Mouse (Mus musculus): ENCODE results near the gene Olfr545. TPM values are rescaled to one million over a fixed set of nuclear protein-coding genes. Genes with fewer than 3 reads are reported as not detected.

Olfr545 gene
- polyA plus RNA-seq (2014; fragmentation: Illumina TruSeq; extraction: RNeasy Lipid Tissue Mini Kit (QIAGEN cat#74804); ENCODE audit: low read depth, low replicate concordance) = not detected

DNA sequence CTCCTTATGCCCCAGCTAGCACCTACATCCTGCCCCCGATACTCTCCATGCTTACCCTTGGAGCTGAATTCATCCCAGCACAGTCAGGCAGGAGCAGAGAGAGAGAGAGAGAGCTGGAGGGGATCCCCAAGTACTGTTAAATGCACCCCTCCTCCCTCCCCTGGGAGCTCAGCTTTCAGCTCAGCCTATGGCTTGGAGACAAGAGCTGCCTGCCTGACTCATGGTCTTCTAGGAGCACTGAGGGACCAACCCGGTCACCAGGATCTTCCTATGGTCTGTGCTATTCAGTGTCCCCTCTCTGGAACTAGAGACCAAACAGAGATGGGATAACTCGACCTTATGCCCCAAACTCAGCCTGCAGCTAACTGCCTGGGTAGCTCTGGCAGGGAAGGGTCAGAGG, at the start of gene Olfr545:
Gene Olfr545 (minus strand): TSS at position 101 of the 400 bp plus-strand sequence.

DNA sequence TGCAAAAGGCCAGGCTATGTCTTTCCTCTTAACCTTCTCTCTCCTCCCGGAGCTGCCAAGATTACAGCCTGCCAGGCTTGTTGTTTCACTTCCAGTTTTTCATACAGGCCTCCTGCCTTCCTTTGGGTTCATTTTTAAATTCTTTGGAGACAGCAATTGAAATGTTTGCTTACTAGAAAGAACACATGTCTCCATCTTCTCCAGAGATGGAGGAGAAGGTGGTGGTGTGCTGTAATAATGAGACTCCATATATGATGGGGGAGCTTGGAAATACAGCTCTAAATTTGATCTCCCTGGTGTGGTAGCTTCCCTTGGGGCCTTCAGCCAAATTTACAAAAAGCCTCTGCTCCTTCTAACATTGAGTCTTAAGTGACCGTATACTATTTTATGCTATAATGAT, 41.2 kb upstream of the Olfr545 start, which contains the start of gene Olfr548-ps1:
Gene Olfr548-ps1 (plus strand): TSS at position 301 of the 400 bp plus-strand sequence.

DNA sequence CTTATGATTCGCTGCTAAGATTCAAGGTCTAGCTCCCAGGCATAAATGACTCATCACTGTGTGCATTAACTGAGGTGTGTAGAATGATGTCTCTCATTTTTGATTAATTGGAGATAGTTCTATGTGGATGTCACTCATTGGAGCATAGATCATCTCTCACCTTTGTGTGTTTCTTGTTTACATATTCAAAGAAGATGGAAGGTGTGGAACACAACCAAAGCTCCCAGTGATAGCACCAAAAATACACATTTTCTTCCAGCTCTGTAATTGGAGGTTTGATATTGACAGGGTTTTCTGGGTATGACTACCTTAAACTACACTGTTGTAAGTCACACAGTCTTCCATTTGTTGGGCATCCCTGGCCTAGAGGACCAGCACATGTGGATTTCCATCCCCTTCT, 35.1 kb upstream of the Olfr545 start, which contains the start of gene Olfr547:
Gene Olfr547 (plus strand): TSS at position 301 of the 400 bp plus-strand sequence.

DNA sequence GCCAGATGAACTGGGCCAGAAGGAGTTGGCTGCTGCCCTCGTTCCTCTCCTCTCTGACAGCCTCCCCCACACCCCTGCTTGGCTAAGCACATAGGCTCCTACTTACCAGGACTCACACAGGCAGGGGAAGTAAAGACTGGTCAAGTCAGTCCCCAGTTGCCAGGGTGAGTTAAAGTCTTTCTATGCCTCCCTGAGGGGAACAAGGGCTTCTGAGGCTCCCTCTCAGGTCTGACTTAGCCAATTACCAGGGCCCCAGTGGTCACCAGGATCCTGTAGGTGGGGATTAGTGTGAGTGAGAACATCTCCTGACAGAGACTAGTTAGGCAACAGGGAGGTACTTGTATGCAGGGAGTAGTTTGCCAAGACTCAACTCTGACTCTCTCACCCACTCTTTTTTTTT, 11.2 kb downstream of the Olfr545 start, which contains the start of gene Olfr544:
Gene Olfr544 (minus strand): TSS at position 153 of the 400 bp plus-strand sequence.

DNA sequence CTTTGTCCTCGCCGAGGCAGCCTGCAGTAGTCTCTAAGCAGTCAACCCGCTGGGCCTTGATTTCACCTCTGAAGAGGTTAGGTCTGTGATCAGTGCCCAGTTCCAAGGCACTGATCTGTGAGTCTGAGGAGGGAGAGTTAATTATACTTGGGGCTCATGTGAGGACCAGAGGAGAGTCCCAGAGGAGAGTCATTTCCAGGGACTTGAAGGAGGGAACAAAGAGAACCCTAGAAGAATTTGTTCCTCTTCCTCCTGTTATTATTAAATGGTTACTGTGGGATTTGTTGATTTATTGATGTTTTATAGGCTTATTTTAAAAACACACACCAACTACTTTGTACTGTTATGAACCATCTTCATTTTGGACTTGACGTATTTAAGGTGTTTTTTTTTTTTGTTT, 17.8 kb downstream of the Olfr545 start, which contains the start of gene Olfr543:
Gene Olfr543 (minus strand): TSS at position 101 of the 400 bp plus-strand sequence.

DNA sequence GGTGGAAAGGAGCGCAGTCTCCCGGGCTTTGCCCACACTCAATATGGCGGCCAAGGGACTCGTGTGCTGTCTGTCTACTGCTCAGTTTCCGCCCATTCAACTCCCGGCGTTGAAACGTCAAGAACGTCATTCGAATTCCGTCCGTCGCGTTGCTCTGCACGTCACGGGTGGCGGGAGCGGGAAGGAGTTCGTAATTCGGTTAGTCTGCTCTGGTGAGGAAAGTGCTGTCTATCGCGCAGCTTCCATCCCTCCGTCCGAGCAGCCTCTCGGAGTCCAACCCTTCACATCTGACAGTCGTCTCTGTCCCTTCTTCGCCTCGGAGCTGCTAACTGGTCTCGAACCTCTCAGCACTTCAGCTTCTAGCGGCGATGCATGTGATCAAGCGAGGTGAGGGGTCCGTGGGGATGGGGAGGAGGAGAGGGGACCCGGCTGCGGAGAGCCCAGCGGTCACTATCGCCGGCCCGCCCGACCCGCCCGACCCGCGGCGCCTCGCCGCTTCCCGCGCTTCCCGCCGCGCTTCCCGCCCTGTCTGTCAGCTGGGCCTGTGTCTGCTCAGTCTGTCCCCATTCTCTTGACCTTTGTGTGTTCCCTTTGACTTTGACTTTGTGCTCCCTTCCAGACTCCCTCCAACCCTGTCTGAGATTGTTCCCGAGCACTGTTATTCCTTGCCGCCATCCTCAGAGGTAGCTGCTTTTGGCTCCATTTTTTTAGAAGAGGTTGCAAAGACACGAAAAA, 57.5 kb downstream of the Olfr545 start, which contains the start of gene Rrm1:
Gene Rrm1 (plus strand): TSS at position 39 of the 735 bp plus-strand sequence.

Other genes starting within 250 kb of the Olfr545 start
- 22.6 TPM for gene Rhog, start 243.5 kb downstream of the Olfr545 start, polyA plus RNA-seq (2014; fragmentation: Illumina TruSeq; extraction: RNeasy Lipid Tissue Mini Kit (QIAGEN cat#74804); ENCODE audit: low read depth, low replicate concordance)
- gene Stim1, start 231.8 kb downstream of the Olfr545 start, polyA plus RNA-seq (2014; fragmentation: Illumina TruSeq; extraction: RNeasy Lipid Tissue Mini Kit (QIAGEN cat#74804); ENCODE audit: low read depth, low replicate concordance) = 14.8 TPM
- 12.9 TPM for gene Rrm1, start 57.9 kb downstream of the Olfr545 start, polyA plus RNA-seq (2014; fragmentation: Illumina TruSeq; extraction: RNeasy Lipid Tissue Mini Kit (QIAGEN cat#74804); ENCODE audit: low read depth, low replicate concordance)
- not detected for gene Olfr543, start 17.9 kb downstream of the Olfr545 start, polyA plus RNA-seq (2014; fragmentation: Illumina TruSeq; extraction: RNeasy Lipid Tissue Mini Kit (QIAGEN cat#74804); ENCODE audit: low read depth, low replicate concordance)
- not detected for gene Olfr544, start 11.3 kb downstream of the Olfr545 start, polyA plus RNA-seq (2014; fragmentation: Illumina TruSeq; extraction: RNeasy Lipid Tissue Mini Kit (QIAGEN cat#74804); ENCODE audit: low read depth, low replicate concordance)
- gene Olfr547, start 35.2 kb upstream of the Olfr545 start, polyA plus RNA-seq (2014; fragmentation: Illumina TruSeq; extraction: RNeasy Lipid Tissue Mini Kit (QIAGEN cat#74804); ENCODE audit: low read depth, low replicate concordance) = not detected
- not detected for gene Olfr548-ps1, start 41.3 kb upstream of the Olfr545 start, polyA plus RNA-seq (2014; fragmentation: Illumina TruSeq; extraction: RNeasy Lipid Tissue Mini Kit (QIAGEN cat#74804); ENCODE audit: low read depth, low replicate concordance)
- gene Olfr549, start 50.3 kb upstream of the Olfr545 start, polyA plus RNA-seq (2014; fragmentation: Illumina TruSeq; extraction: RNeasy Lipid Tissue Mini Kit (QIAGEN cat#74804); ENCODE audit: low read depth, low replicate concordance) = not detected
- gene Trim21, start 65.9 kb upstream of the Olfr545 start, polyA plus RNA-seq (2014; fragmentation: Illumina TruSeq; extraction: RNeasy Lipid Tissue Mini Kit (QIAGEN cat#74804); ENCODE audit: low read depth, low replicate concordance) = 6.7 TPM
- gene Olfr550, start 71.9 kb upstream of the Olfr545 start, polyA plus RNA-seq (2014; fragmentation: Illumina TruSeq; extraction: RNeasy Lipid Tissue Mini Kit (QIAGEN cat#74804); ENCODE audit: low read depth, low replicate concordance) = not detected
- not detected for gene Olfr551, start 92.3 kb upstream of the Olfr545 start, polyA plus RNA-seq (2014; fragmentation: Illumina TruSeq; extraction: RNeasy Lipid Tissue Mini Kit (QIAGEN cat#74804); ENCODE audit: low read depth, low replicate concordance)
- not detected for gene Olfr552, start 98.2 kb upstream of the Olfr545 start, polyA plus RNA-seq (2014; fragmentation: Illumina TruSeq; extraction: RNeasy Lipid Tissue Mini Kit (QIAGEN cat#74804); ENCODE audit: low read depth, low replicate concordance)
- gene Olfr553, start 118.6 kb upstream of the Olfr545 start, polyA plus RNA-seq (2014; fragmentation: Illumina TruSeq; extraction: RNeasy Lipid Tissue Mini Kit (QIAGEN cat#74804); ENCODE audit: low read depth, low replicate concordance) = not detected
- not detected for gene Olfr554, start 138.9 kb upstream of the Olfr545 start, polyA plus RNA-seq (2014; fragmentation: Illumina TruSeq; extraction: RNeasy Lipid Tissue Mini Kit (QIAGEN cat#74804); ENCODE audit: low read depth, low replicate concordance)
- not detected for gene Olfr555, start 159.2 kb upstream of the Olfr545 start, polyA plus RNA-seq (2014; fragmentation: Illumina TruSeq; extraction: RNeasy Lipid Tissue Mini Kit (QIAGEN cat#74804); ENCODE audit: low read depth, low replicate concordance)
- gene Olfr556, start 165.3 kb upstream of the Olfr545 start, polyA plus RNA-seq (2014; fragmentation: Illumina TruSeq; extraction: RNeasy Lipid Tissue Mini Kit (QIAGEN cat#74804); ENCODE audit: low read depth, low replicate concordance) = not detected
- 23.3 TPM for gene Trim68, start 187.8 kb upstream of the Olfr545 start, polyA plus RNA-seq (2014; fragmentation: Illumina TruSeq; extraction: RNeasy Lipid Tissue Mini Kit (QIAGEN cat#74804); ENCODE audit: low read depth, low replicate concordance)
- not detected for gene Olfr557, start 196.3 kb upstream of the Olfr545 start, polyA plus RNA-seq (2014; fragmentation: Illumina TruSeq; extraction: RNeasy Lipid Tissue Mini Kit (QIAGEN cat#74804); ENCODE audit: low read depth, low replicate concordance)
- 6.0 TPM for gene Olfr558, start 202.6 kb upstream of the Olfr545 start, polyA plus RNA-seq (2014; fragmentation: Illumina TruSeq; extraction: RNeasy Lipid Tissue Mini Kit (QIAGEN cat#74804); ENCODE audit: low read depth, low replicate concordance)
- not detected for gene Olfr33, start 219.5 kb upstream of the Olfr545 start, polyA plus RNA-seq (2014; fragmentation: Illumina TruSeq; extraction: RNeasy Lipid Tissue Mini Kit (QIAGEN cat#74804); ENCODE audit: low read depth, low replicate concordance)
- not detected for gene Olfr559, start 227.9 kb upstream of the Olfr545 start, polyA plus RNA-seq (2014; fragmentation: Illumina TruSeq; extraction: RNeasy Lipid Tissue Mini Kit (QIAGEN cat#74804); ENCODE audit: low read depth, low replicate concordance)

All from heart, adult 10 weeks (tissue).